In genomic region chr2:92788875-92789274, GRCm38 (mm10) we compare ENCODE assay signal across 25 mouse cellular contexts.
A peak's percentile ranks its signal among the peaks of the same experiment; 100 is the strongest.
DNase-seq lines count a peak whose midpoint lies in the region; ATAC-seq lines count a peak whose summit lies in the region.
"Had no signal": no experiment of that assay in that cellular context is flagged by ENCODE, and none has a peak within 500 bp of the region (broad histone marks: within the 10 kb centered on the region; RNA-seq: fewer than 3 reads in every experiment).

No protein-coding gene starts in this region.

- ATAC-seq in forebrain, embryonic 15.5 days (replicated peaks) = no peak
- no peak for ATAC-seq in forebrain, embryonic 14.5 days
- ATAC-seq: activated CD4-positive, CD25-positive, alpha-beta regulatory T cell, adult 4 months; forebrain, embryonic 16.5 days; hindbrain, embryonic 16.5 days; inflammation-experienced regulatory T-cells, adult 6 months; intestine, postnatal 0 days; Patski had no signal

- H3K4me1 ChIP-seq in forebrain, embryonic 15.5 days = peaks cover 5% of the 10 kb centered on the region; the same call in 1 of the 2 replicates
- no peaks in the 10 kb centered on the region for H3K4me1 ChIP-seq in forebrain, embryonic 14.5 days (ENCODE audit: control insufficient read depth, insufficient read depth, low read length)
- H3K4me1 ChIP-seq: embryonic facial prominence, embryonic 15.5 days; heart, embryonic 13.5 days; hindbrain, embryonic 12.5 days had no signal

- no peaks in the 10 kb centered on the region for H3K9me3 ChIP-seq in forebrain, embryonic 15.5 days
- no peaks in the 10 kb centered on the region for H3K9me3 ChIP-seq in forebrain, embryonic 14.5 days (replicated peaks; ENCODE audit: control insufficient read depth, low read length)
- H3K9me3 ChIP-seq: embryonic facial prominence, embryonic 15.5 days; forebrain, embryonic 10.5 days; heart, embryonic 13.5 days; hindbrain, embryonic 12.5 days had no signal

- no peak overlapping the region for H3K9ac ChIP-seq in forebrain, embryonic 15.5 days (replicated peaks)
- H3K9ac ChIP-seq in forebrain, embryonic 14.5 days (ENCODE audit: low read length) = no peak overlapping the region
- H3K9ac ChIP-seq: embryonic facial prominence, embryonic 15.5 days; heart, embryonic 13.5 days; hindbrain, embryonic 12.5 days had no signal

- 85% methylated on average over 5 of the region's 5 CpGs for WGBS in forebrain, embryonic 15.5 days
- 88% methylated on average over 5 of the region's 5 CpGs for WGBS in forebrain, embryonic 14.5 days

- H3K4me3 ChIP-seq in forebrain, embryonic 15.5 days = no peak overlapping the region
- no peak overlapping the region for H3K4me3 ChIP-seq in forebrain, embryonic 14.5 days (ENCODE audit: low read depth, low read length)
- H3K4me3 ChIP-seq: embryonic facial prominence, embryonic 15.5 days; erythroblast, embryonic 14.5 days; forebrain, embryonic 10.5 days; heart, embryonic 13.5 days; hindbrain, embryonic 12.5 days had no signal

- no peaks in the 10 kb centered on the region for H3K36me3 ChIP-seq in forebrain, embryonic 15.5 days
- no peaks in the 10 kb centered on the region for H3K36me3 ChIP-seq in forebrain, embryonic 14.5 days (ENCODE audit: control insufficient read depth, insufficient read depth, low read length)
- H3K36me3 ChIP-seq: embryonic facial prominence, embryonic 15.5 days; forebrain, embryonic 10.5 days; heart, embryonic 13.5 days; hindbrain, embryonic 12.5 days had no signal

- H3K4me2 ChIP-seq in forebrain, embryonic 15.5 days (replicated peaks) = no peak overlapping the region
- no peak overlapping the region for H3K4me2 ChIP-seq in forebrain, embryonic 14.5 days (ENCODE audit: low read length)
- H3K4me2 ChIP-seq: embryonic facial prominence, embryonic 15.5 days; heart, embryonic 13.5 days; hindbrain, embryonic 12.5 days had no signal

- DNase-seq in forebrain, embryonic 14.5 days (ENCODE audit: low spot score) = no peak
- peak; percentile 46 to 55 for DNase-seq in cerebellum, adult 18-20 months
- peak; percentile 52 for DNase-seq in cerebellum, adult 9-11 months
- DNase-seq in cerebellum, postnatal 36 days = peak; percentile 41 to 42
- no peak for DNase-seq in left cerebral cortex, adult 9 months (ENCODE audit: low spot score in 2 of 2)
- DNase-seq in MN1 (ENCODE audit: low spot score) = no peak
- DNase-seq in spleen, postnatal 10 days (ENCODE audit: low spot score in 2 of 2) = no peak
- DNase-seq: adrenal gland, adult 2 months; adrenal gland, postnatal 25 days; embryo, embryonic 11 days; gastrocnemius, postnatal 14 days; heart, postnatal 4 days; kidney, adult 8-10 months had no signal

- H3K27me3 ChIP-seq in forebrain, embryonic 15.5 days = no peaks in the 10 kb centered on the region
- H3K27me3 ChIP-seq in forebrain, embryonic 14.5 days (replicated peaks; ENCODE audit: control insufficient read depth, insufficient read depth, low read length) = no peaks in the 10 kb centered on the region
- H3K27me3 ChIP-seq: embryonic facial prominence, embryonic 15.5 days; heart, embryonic 13.5 days; hindbrain, embryonic 12.5 days had no signal

- H3K27ac ChIP-seq in forebrain, embryonic 15.5 days (replicated peaks) = peak overlapping the region; percentile 51; the same call in 1 of the 2 replicates
- no peak overlapping the region for H3K27ac ChIP-seq in forebrain, embryonic 14.5 days (ENCODE audit: low read depth, low read length)
- H3K27ac ChIP-seq: embryonic facial prominence, embryonic 15.5 days; forebrain, embryonic 10.5 days; heart, embryonic 13.5 days; hindbrain, embryonic 12.5 days had no signal

Comparison
In these comparisons a context has a peak if more than half of its experiments do, and no peak if none do; other contexts are left out.
1. DNase-seq: peak in cerebellum, adult 18-20 months (2 of 2), cerebellum, adult 9-11 months (single experiment) and cerebellum, postnatal 36 days (2 of 2); none in forebrain, embryonic 14.5 days (single experiment), left cerebral cortex, adult 9 months (0 of 2), MN1 (single experiment) and spleen, postnatal 10 days (0 of 2).